Mouse (Mus musculus): Measurements from ENCODE around the gene Pigs.

- TF ChIP-seq POLR2A (IDR thresholded peaks at IDR 0.05; ENCODE audit: extremely low read depth, insufficient read depth, low read length): no peak
- TF ChIP-seq CTCF (IDR thresholded peaks at IDR 0.05; ENCODE audit: extremely low read depth, insufficient read depth, low read length): no peak
Observed at GRCm38 (mm10) chr11:78374147-78374546, 45.9 kb downstream of the Pigs start.

All from cortical plate, adult 2 months (tissue).